Mouse (Mus musculus) thymus, adult 2 months (tissue): ENCODE data around the gene Gm20388. TPM values are rescaled to one million over a fixed set of nuclear protein-coding genes. Genes with fewer than 3 reads are reported as not detected.
"Not testable (repeated sequence)": the region's sequence is repeated elsewhere in the genome, so short reads cannot be mapped to it uniquely, and the experiment has no call there.

ENCODE experiments used
- DNase-seq: peaks from one replicate; pipeline ENCODE4 v3.0.0; 2021
- H3K27ac ChIP-seq: fragments of 200-500 bp; 2 replicates; pipeline ENCODE4 v1.5.1; 2012; ENCODE audit warnings: low read length, control low read depth; ENCODE audit not compliant: control insufficient read depth, insufficient read depth
- H3K27me3 ChIP-seq: fragments of 200-500 bp; 2 replicates; pipeline ENCODE4 v1.6.1; 2012; ENCODE audit warnings: mild to moderate bottlenecking, low read length, moderate library complexity, mixed read lengths; ENCODE audit not compliant: control insufficient read depth, insufficient read depth
- H3K36me3 ChIP-seq: fragments of 200-500 bp; 2 replicates; pipeline ENCODE4 v1.6.1; 2012; ENCODE audit warnings: mild to moderate bottlenecking, low read length, moderate library complexity; ENCODE audit not compliant: control insufficient read depth, insufficient read depth
- H3K4me1 ChIP-seq: fragments of 200-500 bp; replicated peaks from 2 replicates; pipeline ENCODE4 v1.6.1; 2012; ENCODE audit warnings: low read length; ENCODE audit not compliant: control insufficient read depth, insufficient read depth
- H3K4me3 ChIP-seq: fragments of 200-500 bp; 2 replicates; pipeline ENCODE4 v1.5.1; 2012; ENCODE audit warnings: mild to moderate bottlenecking, low read length, control low read depth, moderate library complexity; ENCODE audit not compliant: control insufficient read depth, insufficient read depth
- CTCF ChIP-seq: fragments of 200-500 bp; IDR thresholded peaks from 2 replicates; pipeline ENCODE4 v1.5.1; 2012; ENCODE audit warnings: mild to moderate bottlenecking, control low read depth, low read length, moderate library complexity, borderline replicate concordance; ENCODE audit not compliant: control insufficient read depth, poor library complexity, insufficient read depth; ENCODE audit errors: extremely low read depth
- POLR2A ChIP-seq: fragments of 200-500 bp; IDR thresholded peaks from 2 replicates; pipeline ENCODE4 v1.6.1; 2012; ENCODE audit warnings: mild to moderate bottlenecking, low read length, control low read depth, moderate library complexity; ENCODE audit not compliant: control insufficient read depth, poor library complexity, insufficient read depth; ENCODE audit errors: extremely low read depth
- WGBS: fragments of 180-500 bp; shearing (Covaris S2); methylation state at CpG from one replicate; pipeline ENCODE4 v1.1.7; 2018; 5-methylcytosine and 5-hydroxymethylcytosine counted together
- polyA plus RNA-seq: library from polyadenylated mRNA; depleted of rRNA; stranded (reverse); fragments of >200 nt; gene quantifications from 2 replicates; pipeline ENCODE4 v1.2.3, GENCODE M21; 2012

Gene Gm20388
- polyA plus RNA-seq, 1 experiment: 103 TPM

DNA sequence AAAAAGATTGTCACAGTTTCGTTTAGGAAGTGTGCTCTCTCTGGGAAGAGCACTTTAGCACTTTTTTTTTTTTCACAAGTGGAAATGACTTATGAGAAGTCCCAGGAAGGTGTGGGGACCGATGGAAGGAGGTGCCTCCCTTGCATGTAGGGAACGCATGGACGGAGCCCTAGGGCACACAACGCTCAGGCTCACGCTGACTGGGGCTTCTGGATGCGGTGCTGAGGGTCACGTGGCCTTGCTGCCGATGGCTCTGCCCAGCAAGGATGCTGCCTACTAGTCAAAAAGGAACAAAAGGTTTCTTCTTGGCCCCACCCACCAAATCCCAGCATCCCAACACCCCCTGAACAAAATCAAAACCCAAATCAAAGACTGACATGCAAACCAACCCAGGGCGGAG, 2718.7 kb downstream of the Gm20388 start:
- Histone ChIP-seq H3K36me3 (peaks cover 43% of the 10 kb centered on the region), H3K4me3 (no peak overlapping the region), H3K4me1 (peaks cover 9% of the 10 kb centered on the region), H3K27me3 (no peaks in the 10 kb centered on the region), H3K27ac (no peak overlapping the region)
- no peak for TF ChIP-seq POLR2A
- no peak for TF ChIP-seq CTCF
- DNase-seq: no peak
- 96% methylated on average over 10 of the region's 10 CpGs for WGBS

DNA sequence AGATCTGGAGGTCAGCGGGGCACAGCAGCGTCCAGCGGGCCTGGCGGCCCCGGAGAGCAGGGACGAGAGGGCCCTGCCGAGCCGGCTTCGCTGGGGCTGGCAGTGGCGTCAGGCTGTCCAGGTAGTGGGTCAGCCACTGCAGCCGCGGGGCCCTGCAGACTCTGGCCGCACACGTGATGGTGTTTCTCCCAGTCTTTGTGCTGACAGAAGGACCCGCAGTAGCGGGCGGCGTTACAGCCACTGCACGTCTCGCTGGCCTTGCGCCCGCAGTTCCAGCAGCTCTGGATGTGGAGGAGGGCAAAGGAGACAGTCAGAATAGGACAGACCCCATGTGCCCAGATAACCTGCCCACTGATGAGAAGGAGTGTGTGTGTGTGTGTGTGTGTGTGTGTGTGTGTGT, 2720.1 kb downstream of the Gm20388 start:
- H3K27ac ChIP-seq: no peak overlapping the region
- H3K4me3 ChIP-seq: no peak overlapping the region

DNA sequence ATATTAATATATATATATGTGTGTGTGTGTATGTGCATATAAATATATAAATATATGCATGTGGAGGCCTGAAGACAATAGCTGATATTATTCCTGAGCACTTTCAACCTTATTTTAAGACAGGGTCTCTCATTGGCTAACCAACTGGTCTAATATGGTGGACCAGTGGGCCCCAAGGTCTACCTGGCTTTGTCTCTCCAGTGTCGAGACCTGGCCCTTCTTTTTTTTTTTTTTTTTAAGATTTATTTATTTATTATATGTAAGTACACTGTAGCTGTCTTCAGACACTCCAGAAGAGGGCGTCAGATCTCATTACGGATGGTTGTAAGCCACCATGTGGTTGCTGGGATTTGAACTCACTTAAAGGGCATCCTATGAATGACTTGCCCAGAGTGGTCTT, 2721.5 kb downstream of the Gm20388 start:
- WGBS: 82% methylated on average over 3 of the region's 3 CpGs
- H3K27me3 ChIP-seq, DNase-seq, H3K4me1 ChIP-seq, H3K4me3 ChIP-seq, H3K27ac ChIP-seq: not testable (repeated sequence)
- H3K36me3 ChIP-seq: peaks cover 64% of the 10 kb centered on the region

More for the DNA sequence above, 2720.1 kb downstream of the Gm20388 start:
- Histone ChIP-seq H3K27me3 (no peaks in the 10 kb centered on the region), H3K4me1 (peaks cover 9% of the 10 kb centered on the region), H3K36me3 (peaks cover 54% of the 10 kb centered on the region)
- TF ChIP-seq CTCF (no peak), POLR2A (no peak)
- 98% methylated on average over 22 of the region's 22 CpGs for WGBS
- no peak for DNase-seq

DNA sequence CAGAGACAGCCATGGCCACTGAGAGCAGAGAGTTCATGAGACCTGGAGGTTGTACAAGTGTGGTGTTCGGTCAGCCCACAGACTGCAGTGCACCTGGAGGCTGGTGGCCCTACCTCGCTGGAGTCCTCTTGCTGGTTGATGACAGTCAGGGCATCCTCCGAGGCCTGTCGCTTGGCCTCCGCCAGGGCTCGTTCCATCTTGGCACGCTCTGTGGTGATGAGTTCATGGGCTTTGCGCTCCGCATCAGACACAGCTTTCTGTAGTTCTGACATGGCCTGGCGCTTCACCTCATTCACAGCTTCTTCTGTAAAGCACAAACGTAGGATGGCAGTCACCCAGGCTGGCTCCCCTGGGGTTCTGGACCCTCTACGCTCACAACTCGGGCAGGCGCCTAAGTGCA, 2722.6 kb downstream of the Gm20388 start:
- Histone ChIP-seq H3K36me3 (peaks cover 74% of the 10 kb centered on the region), H3K27me3 (no peaks in the 10 kb centered on the region), H3K4me3 (no peak overlapping the region), H3K27ac (no peak overlapping the region), H3K4me1 (no peaks in the 10 kb centered on the region)
- no peak for TF ChIP-seq POLR2A
- no peak for TF ChIP-seq CTCF
- 94% methylated on average over 14 of the region's 14 CpGs for WGBS
- DNase-seq: no peak

DNA sequence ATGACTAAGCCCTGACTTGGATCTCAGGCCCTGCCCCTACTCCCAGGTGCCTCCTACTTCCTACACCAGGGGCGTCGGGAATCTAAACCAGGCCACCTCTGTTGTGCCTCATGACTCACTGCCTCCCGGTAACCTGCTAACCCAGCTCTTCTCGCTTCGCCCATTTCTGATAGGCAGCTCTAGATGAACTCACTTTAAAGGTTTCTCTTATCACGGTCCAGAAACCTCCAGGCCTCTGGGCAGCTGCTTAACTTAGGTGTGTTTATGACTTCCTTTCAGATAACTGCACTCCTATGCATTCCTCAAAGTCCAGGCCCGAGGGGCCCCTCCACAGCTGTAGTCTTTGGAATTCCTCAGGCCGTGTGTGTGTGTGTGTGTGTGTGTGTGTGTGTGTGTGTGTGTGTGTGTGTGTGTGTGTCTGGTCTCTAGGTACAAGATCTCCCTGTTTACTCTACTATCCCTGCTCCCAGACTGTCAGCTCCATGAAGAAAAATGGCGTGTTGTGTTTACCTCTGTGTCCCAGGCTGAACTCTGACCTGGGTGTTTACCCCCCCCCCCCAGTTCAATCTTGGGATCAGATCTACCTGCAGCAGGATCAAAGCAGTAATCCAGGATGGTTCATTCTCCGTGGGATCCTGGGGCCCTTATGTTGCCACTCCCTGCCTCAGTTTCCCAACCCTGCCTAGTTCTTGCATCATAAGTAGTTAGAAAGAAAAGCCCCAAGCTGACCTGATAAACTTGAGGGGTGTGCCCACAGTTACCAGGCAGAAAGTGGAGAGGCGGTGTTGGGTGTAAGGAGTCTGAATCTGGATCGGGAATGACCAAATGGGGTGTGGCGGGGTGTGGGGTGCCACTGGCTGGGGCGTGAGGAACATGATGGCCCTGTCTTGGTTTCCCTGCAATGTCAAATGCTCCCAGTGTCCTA, 2725.5 kb downstream of the Gm20388 start:
- no peaks in the 10 kb centered on the region for H3K4me1 ChIP-seq
- no peaks in the 10 kb centered on the region for H3K27me3 ChIP-seq
- H3K36me3 ChIP-seq: peaks cover 62% of the 10 kb centered on the region
- TF ChIP-seq POLR2A (no peak), CTCF (no peak)
- no peak for DNase-seq
- H3K27ac ChIP-seq: no peak overlapping the region
- WGBS: 91% methylated on average over 14 of the region's 14 CpGs
- no peak overlapping the region for H3K4me3 ChIP-seq

DNA sequence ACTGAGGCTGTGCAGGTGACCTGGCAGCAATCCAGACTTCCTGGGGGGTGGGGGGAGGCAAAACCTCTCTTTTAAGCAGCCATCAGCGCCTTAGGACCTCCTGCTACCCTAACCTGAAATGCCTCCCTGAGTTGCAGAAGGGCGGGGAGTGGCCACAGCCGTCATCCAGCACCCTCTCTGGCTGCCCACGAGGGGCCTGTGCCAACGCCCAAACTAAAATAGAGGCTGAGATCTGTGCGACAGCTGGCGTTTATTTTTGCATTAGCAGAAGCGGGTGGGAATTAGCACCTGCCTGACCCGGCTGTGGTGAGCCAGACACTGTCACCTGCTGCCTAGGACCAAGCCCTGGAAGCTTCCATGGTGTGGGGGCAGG, 2726.1 kb downstream of the Gm20388 start:
- Histone ChIP-seq H3K27me3 (no peaks in the 10 kb centered on the region), H3K27ac (no peak overlapping the region), H3K36me3 (peaks cover 68% of the 10 kb centered on the region), H3K4me1 (no peaks in the 10 kb centered on the region), H3K4me3 (no peak overlapping the region)
- DNase-seq: no peak
- 90% methylated on average over 9 of the region's 9 CpGs for WGBS
- TF ChIP-seq POLR2A: no peak
- no peak for TF ChIP-seq CTCF

DNA sequence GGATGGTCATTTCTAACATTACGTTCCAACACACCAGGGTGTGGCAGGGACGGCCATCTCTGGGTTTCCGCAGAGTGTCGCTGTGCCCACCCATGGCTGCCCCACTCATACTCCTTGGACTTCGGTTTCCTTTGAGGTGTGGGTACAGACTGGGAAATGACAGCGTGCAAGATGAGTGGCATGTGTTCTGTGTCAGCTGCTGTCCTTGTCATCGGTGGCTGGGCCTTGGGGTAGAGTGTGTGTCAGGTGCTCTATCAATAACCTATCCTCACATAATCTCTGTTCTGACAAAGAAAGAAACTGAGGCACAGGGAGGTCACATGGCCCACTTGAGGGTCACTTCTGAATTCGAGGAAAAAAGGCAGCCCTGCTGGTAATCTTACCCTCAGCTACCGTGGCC, 2726.6 kb downstream of the Gm20388 start:
- TF ChIP-seq POLR2A (no peak), CTCF (no peak)
- WGBS: 97% methylated on average over 9 of the region's 9 CpGs
- H3K36me3 ChIP-seq: peaks cover 67% of the 10 kb centered on the region

DNA sequence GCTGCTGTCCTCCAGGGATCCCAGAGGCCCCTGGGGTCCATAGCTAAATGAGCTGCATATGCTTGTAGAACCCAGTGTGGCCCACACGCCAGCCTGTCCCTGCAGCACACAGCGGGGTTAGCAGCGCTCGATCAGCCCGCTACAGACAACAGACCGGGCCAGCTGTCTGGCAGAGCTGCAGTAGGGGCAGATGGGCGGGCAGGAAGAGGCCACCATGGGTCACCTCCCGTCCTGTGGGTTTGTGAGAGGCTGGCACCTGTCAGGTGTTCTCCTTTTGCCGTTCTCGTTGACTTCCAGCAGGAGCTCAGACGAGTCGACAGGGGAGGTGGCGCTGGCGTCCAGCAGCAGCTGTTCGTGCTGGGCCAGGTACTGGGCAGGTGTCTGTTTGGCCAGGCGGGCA, 2728.0 kb downstream of the Gm20388 start:
- no peak for TF ChIP-seq POLR2A
- TF ChIP-seq CTCF: no peak
- DNase-seq: no peak
- H3K27ac ChIP-seq: no peak overlapping the region
- H3K27me3 ChIP-seq: no peaks in the 10 kb centered on the region
- 88% methylated on average over 16 of the region's 16 CpGs for WGBS
- H3K36me3 ChIP-seq: peaks cover 68% of the 10 kb centered on the region
- H3K4me1 ChIP-seq: no peaks in the 10 kb centered on the region
- no peak overlapping the region for H3K4me3 ChIP-seq

More for the DNA sequence above, 2726.6 kb downstream of the Gm20388 start:
- DNase-seq: no peak
- no peak overlapping the region for H3K4me3 ChIP-seq
- H3K27ac ChIP-seq: no peak overlapping the region
- H3K4me1 ChIP-seq: no peaks in the 10 kb centered on the region
- no peaks in the 10 kb centered on the region for H3K27me3 ChIP-seq
